Mouse (Mus musculus) right cerebral cortex, postnatal 14 days (tissue): ENCODE results near the gene Urod.
A peak's percentile ranks its signal among the peaks of the same experiment; 100 is the strongest.

Experiments used
- DNase-seq: peaks from one replicate; pipeline ENCODE4 v3.0.0; 2022

Urod gene

GRCm38 (mm10) chr4:116993672-116994621, at the start of gene Urod:
TSS of gene Urod (minus strand) at chr4:116994413.
- peak; percentile 90 for DNase-seq

- DNase-seq = no peak
Observed at GRCm38 (mm10) chr4:117041283-117041721, 47.1 kb upstream of the Urod start.

- no peak for DNase-seq
Observed at GRCm38 (mm10) chr4:117040791-117041190, 46.6 kb upstream of the Urod start.

GRCm38 (mm10) chr4:117039925-117040687, 45.9 kb upstream of the Urod start:
- peak; percentile 53 for DNase-seq

- no peak for DNase-seq
Observed at GRCm38 (mm10) chr4:117031105-117031504, 36.9 kb upstream of the Urod start.

- DNase-seq = no peak
Observed at GRCm38 (mm10) chr4:117023469-117023868, 29.3 kb upstream of the Urod start.

- DNase-seq = peak; percentile 92
Observed at GRCm38 (mm10) chr4:117019206-117020134, 25.3 kb upstream of the Urod start, which contains the start of gene Eif2b3. TSS of gene Eif2b3 (plus strand) at chr4:117019402.

GRCm38 (mm10) chr4:117018327-117018726, 24.1 kb upstream of the Urod start:
- DNase-seq = no peak

- no peak for DNase-seq
Observed at GRCm38 (mm10) chr4:117017738-117018137, 23.5 kb upstream of the Urod start.

GRCm38 (mm10) chr4:117014901-117015415, 20.7 kb upstream of the Urod start:
- no peak for DNase-seq

- no peak for DNase-seq
Observed at GRCm38 (mm10) chr4:117013596-117013995, 19.4 kb upstream of the Urod start.

- DNase-seq = no peak
Observed at GRCm38 (mm10) chr4:117010231-117010630, 16.0 kb upstream of the Urod start.

- no peak for DNase-seq
Observed at GRCm38 (mm10) chr4:117007058-117007457, 12.8 kb upstream of the Urod start.

- DNase-seq = no peak
Observed at GRCm38 (mm10) chr4:117005611-117006400, 11.6 kb upstream of the Urod start.

- DNase-seq = no peak
Observed at GRCm38 (mm10) chr4:117004649-117005048, 10.4 kb upstream of the Urod start.

GRCm38 (mm10) chr4:117002543-117003521, 8.6 kb upstream of the Urod start:
- DNase-seq = peak; percentile 52

- DNase-seq = no peak
Observed at GRCm38 (mm10) chr4:117001957-117002356, 7.7 kb upstream of the Urod start.

- no peak for DNase-seq
Observed at GRCm38 (mm10) chr4:116999513-117000154, 5.4 kb upstream of the Urod start.

GRCm38 (mm10) chr4:116995798-116996135, 1.6 kb upstream of the Urod start:
- DNase-seq = peak; percentile 46
